Mouse (Mus musculus) embryonic fibroblast, embryonic 13.5 days (primary cell): ENCODE data around the gene S100a8.

Experiments used
- CTCF ChIP-seq: IDR thresholded peaks from 2 replicates; pipeline ENCODE4 v1.5.1; 2011; ENCODE audit warnings: mild to moderate bottlenecking, control low read depth, low read length, moderate library complexity, borderline replicate concordance; ENCODE audit not compliant: insufficient read depth
- POLR2A ChIP-seq: IDR thresholded peaks from 2 replicates; pipeline ENCODE4 v1.6.1; 2011; ENCODE audit warnings: low read depth, mild to moderate bottlenecking, control low read depth, low read length, moderate library complexity

DNA sequence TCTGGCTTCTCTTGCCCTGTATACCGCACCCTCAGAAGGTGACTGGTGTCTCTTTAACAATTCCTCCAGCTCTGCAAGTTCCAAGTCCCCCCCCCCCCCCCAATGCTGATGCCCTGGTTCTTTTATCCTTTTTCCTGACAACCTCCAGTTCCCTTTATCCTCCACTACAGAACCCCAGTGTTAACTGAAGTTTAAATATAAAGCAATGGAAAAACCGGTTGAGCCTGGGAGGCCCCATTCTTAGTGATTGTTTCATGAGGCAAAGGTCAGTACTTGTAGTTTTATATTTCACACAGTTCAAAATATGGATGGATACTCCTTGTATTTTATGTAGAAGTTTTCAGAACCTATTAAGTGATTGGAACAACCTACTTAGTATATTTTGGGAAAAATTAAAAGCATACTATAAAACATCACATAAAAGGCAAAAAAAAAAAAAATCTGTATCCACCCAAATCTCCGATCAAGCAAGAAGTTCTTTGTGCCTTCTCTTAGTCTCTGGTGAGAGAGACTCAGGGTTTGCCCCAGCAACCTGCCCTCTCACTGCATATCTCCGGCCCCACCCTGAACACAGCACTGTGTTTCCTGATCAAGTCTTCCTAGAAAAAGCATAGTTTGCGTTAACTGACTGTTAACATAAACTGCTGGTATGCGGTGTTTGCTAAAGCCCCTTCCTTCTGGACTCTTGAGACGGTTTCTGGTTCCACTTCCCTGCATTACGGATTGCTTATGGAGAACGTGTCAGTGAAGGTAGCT, 42.3 kb upstream of the S100a8 start:
- TF ChIP-seq CTCF (no peak), POLR2A (no peak)
